Mouse (Mus musculus): ENCODE data around the gene Agap3.
A peak's percentile ranks its signal among the peaks of the same experiment; 100 is the strongest.

Agap3 gene

GRCm38 (mm10) chr5:24433993-24434392 lies 18.0 kb upstream of the Agap3 start:
- DNase-seq: no peak

- no peak for DNase-seq
Observed at GRCm38 (mm10) chr5:24441187-24441586, 10.8 kb upstream of the Agap3 start.

- no peak for DNase-seq
Observed at GRCm38 (mm10) chr5:24442029-24442428, 9.9 kb upstream of the Agap3 start.

GRCm38 (mm10) chr5:24443204-24443603 lies 8.8 kb upstream of the Agap3 start:
- DNase-seq: no peak

DNA sequence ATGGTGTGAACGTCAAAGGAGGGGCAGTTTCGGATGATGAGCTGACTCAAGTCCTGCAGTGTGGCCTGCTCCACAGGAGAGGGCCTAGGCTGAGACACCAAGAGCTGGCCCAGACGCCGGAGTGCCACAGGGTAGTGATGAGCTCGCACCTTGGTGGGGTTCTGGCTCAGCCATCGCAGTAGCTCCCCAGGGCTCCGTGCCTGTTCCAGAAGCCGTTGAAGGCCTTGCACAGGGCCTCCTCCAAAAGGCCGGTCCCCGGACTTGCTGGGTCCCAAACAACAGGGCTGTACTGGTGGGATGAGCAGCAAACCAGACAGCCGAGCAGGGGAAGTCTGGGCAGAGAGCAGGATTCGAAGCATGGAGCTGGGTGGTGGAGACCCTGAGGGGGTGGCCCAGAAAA lies 8.1 kb upstream of the Agap3 start:
- no peak for DNase-seq

DNA sequence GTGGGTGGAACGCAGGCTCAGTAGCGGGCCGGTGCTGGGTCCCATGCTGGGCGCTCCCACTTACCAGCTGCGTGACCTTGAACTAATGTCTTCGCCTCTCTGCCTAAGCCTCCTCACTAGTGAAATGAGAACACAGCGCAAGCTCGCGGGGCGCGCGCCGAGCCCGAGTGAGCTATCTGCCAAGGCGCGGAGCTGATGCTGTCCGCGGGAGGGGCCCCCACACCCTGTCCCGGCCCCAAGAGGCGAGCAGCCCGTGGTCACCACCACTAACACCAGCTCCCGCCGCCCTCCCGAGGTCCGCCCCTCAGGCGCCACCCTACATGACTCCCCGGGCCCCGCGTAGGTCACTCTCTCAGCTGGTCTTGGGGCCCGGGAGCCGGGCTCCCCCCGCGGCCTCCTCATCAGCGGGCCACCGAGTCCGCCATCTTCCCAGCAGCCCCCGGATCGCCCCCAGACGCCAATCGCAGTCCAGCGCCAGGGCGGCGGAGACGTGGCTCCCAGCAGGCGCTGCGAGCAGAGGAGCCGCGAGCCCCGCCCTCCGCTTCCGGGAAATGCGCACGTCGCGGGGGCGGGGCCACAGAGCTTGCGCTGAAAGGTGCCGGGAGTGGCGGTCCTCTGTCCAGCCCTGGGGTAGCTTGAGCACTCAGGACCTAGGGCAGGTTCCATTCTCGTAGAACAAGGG lies 7.1 kb upstream of the Agap3 start, which contains the start of gene Fastk:
Gene Fastk, minus strand, starts transcription at position 542 of the 682 bp plus-strand sequence.
- peak; percentile 96 for DNase-seq

GRCm38 (mm10) chr5:24445428-24446080 lies 6.4 kb upstream of the Agap3 start:
- no peak for DNase-seq

DNA sequence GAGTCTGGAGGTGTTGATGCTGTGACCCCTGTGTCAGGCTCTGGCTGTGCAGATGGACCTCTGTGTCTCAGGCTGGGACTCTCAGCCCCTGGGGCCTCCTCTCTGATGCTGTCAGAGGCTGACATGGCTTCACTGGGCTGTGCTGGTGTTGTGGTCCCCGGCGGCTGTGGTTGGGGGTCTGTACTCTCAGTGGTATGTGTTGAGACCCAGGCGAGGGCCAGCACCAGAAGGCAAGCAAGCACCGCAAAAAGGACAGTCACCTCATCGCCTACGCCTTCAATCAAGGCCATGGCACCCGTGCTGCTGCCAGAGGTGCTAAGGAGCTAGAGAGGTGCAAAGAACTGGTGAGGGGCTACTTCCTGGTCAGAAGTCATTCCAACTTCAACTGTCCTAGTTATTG lies 5.3 kb upstream of the Agap3 start:
- no peak for DNase-seq

DNA sequence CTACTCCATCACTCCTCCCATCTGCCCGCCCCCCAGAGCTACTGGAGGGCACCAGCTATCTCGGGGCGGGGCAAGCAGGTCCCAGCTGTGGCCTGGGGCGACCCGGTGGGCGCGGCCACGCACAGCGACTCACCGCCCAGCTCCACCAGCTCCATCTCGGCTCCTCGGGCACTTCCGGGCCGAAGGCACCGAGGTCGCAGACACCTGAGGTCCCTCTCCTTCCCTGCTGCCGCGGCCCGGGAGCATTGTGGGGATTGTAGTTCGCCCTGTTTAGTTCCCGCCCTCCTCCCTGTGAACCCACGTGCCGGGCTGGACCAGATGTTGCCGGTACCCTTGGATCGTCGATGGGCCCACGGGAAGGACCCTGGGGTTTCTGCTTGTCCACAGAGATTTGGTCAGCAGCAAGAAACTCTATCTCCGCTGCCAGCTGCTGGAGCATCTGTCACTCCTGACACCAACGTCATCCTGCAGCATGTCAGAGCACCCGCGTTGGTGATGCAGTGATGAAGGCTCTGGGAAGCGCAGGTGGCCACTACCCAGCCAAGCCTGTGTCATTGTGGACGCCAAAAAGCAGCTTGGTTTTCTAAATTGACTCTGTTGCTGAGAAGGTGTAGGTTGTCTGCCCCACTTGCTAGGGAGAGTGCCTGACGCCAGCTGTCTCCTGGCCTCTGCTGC lies 4.2 kb upstream of the Agap3 start, which contains the start of gene Tmub1:
Gene Tmub1, minus strand, starts transcription at position 231 of the 675 bp plus-strand sequence.
- DNase-seq: peak; percentile 82

DNA sequence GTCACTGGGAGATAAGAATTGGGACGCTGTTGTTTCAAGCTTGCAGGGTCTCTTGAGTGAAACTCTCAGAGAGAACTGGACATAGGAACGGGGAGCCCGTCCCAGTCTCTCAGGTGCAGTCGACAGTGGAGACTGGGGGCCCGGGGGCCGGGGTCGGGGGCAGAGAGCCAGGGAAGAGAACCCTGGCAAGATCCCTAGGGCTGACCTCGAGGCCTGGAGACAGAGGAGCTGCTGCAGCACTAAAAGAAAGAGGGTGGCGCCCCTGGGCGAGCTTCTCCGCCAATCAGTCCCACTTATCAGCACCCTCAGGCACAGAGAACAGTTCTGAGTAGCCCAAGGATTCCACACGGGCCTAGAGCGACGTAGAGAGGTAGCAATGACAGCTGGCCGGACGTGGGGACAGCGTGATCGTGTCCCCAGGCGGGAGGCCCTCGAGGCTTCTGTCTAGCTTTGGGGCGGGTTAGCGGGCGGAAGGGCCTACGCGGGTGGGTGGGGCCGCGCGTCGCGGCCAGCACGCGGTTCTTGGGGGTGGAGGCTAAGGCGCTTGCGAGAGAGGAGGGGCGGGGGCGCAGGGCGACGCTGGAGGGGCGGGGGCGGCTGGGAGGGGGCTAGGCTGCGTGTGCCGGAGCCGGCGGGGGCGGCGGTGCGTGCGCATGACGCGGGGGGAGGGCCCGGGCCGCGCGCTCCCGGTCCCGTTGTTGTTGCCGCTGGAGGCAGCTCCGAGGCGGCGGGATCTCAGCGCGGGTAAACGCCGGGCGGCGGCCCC lies 530 bp upstream of the Agap3 start:
- DNase-seq: peak; percentile 90

DNA sequence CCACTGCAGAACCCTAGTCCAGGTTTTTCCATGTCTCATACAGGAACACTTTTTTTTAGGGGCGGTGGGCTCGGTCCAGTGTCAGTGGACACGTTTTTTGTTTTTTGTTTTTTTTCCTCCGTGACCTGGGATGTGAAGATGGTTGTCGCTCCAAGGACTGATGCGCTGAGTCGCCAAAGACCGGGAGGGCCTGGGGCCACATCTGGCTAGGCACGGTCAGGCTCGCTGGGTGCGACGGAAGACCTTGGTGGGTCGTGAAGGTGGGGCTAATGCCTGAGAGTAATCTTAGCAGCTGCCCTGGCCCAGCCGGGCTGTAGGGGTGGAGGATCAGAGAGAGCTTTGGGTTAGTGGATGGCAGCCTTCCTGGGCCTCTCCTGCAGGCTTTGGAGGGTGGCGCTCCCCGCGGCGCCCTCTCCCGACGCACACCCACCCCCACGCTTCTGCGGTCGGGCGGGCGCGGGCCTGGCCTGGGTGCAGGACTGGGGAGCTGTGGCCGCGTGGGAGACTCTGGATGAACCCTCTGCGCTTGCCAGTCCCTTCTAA lies 785 bp downstream of the Agap3 start:
- DNase-seq: peak; percentile 21

DNA sequence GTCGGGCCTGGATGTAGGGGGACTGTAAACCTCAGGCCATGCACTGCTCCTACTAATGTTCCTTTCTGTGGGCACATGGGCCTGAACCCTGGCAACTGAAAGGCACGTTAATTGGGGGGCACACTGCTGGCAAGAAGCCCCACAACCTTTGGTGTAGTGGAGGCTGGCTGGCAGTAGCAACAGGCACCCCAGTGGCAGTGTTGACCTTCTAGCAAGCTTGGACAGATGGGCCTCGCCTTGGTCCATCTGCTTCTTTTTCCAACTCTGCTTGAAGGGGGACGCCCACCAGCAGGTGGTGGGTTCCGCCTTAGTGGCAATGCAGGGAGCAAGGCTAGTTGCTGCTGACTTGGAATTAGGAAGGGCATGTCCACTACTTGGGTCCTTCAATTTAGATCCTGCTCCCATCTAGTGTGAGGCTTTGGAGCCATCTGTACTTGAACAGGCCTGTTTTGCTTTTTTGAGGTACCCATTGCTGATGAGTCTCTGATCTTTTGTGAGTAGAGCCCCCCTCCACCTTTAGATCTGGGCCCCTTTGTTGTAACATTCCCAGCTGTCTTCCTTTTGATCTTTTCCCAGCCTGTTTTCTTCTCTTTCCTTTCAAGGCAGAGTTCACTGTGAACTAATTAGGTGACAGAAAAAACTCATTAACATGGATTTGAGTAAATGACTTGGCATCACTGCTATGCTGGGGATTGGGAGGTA lies 1.5 kb downstream of the Agap3 start:
- DNase-seq: no peak

GRCm38 (mm10) chr5:24453985-24454303 lies 2.0 kb downstream of the Agap3 start:
- DNase-seq: no peak

GRCm38 (mm10) chr5:24455076-24455475 lies 3.1 kb downstream of the Agap3 start:
- no peak for DNase-seq

DNA sequence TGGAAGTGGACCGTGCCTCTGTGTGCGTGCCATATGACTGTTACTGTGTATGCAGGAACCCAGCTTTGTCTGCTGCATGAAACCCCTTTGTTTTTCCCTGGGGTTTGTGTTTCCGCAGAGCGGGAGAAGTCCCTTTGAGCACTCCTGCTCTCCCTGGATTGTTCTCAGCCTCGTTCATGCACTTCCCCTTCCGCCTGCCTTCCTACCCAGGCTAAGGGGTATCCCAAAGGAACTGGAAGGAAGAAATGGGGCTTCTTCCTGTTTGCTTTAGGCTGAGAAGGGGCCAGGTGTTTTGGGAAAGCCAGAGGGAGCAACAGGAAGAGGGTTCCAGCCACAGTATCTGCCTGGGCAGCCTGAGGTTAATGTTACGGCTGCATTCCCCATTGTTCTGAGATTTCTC lies 3.6 kb downstream of the Agap3 start:
- DNase-seq: no peak

DNA sequence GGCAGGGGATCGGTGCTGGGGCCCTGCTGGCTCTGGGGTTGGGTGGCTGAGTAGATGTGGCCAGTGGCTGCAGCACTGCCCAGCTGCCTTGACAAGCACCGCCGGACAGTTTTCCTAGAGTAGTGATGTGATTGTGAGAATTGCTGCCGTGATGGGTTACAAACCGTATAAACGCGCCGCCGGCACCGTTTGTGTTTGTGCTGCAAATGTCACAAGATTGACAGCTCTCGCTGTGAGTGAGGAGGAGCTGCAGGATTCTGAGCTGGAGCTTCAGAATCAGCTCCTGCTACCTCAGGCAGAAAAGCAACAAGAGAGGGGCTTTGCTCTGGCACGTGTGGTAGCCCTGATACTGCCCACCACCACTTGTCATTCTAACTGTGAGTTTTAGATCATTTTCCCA lies 14.8 kb downstream of the Agap3 start:
- DNase-seq: no peak

- peak; percentile 89 for DNase-seq
Observed at GRCm38 (mm10) chr5:24470600-24470999, 18.6 kb downstream of the Agap3 start.

DNA sequence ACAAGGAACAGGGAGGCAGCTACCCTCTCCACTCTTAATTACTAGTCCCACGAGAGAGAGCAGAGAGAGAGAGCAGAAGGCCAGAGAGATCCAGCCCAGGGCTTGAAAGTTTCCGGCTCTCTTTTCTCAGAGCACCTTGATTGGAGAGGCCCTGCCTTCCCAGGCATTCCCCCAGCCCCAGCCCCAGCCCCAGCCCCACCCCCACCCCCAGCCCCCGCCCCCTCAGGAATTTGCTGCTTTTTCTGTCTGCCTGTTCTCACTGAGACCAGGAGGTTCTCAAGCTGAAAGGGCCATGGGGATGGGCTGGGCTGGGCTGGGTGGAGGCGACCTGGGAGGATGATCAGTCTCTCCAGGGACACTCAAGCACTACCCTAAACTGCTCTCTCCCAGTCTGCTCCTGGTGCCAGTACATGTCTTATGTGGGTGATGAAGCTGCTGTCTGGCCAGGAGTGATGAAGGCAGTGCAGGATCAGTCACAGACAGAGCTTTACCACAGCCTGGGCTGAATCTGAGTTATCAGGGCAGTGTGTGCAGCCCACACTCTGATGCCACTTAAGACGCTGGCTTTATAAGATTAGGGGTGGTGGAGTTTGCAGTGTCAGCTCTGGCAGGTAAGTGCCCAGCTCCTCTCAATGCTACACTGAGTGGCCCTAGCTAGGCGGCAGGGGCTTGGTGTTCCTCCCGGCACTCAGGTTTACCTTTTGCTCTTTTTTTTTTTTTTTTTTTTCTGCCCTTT lies 21.1 kb downstream of the Agap3 start:
- no peak for DNase-seq

DNA sequence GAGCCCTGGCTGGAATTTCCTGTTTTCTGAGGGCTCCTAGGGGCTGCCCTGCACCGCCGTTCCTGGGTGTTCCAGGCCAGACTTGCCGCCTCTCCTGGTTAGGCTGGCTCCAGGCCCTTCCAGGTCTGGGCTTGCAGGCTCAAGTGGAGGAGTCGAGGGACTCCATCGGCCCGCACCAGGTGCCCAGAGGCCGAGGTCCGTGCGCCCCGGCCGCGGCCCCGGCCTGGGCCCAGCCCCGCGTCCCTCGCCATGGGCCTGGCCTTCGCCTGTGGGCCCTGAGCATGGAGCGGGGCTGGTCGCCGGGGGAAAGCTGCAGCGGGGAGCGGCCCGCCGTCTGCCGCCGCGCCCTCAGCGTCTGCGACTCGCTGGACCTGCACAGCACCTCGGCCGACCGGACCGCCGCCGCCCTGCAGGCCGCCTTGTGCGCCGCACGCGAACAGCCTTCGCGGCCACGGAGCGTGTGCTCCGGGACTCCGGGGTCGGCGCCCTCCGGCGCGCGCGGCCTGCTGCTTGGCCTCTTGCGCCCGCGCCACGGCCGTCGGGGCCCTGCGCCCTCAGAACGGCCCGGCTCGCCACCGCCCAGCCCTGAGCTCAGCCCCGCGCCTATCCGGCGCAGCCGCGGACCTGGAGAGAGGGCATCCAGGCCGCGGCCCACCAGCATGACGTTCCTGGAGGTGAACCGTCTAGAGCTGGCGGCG lies 22.2 kb downstream of the Agap3 start:
- peak; percentile 67 for DNase-seq

DNA sequence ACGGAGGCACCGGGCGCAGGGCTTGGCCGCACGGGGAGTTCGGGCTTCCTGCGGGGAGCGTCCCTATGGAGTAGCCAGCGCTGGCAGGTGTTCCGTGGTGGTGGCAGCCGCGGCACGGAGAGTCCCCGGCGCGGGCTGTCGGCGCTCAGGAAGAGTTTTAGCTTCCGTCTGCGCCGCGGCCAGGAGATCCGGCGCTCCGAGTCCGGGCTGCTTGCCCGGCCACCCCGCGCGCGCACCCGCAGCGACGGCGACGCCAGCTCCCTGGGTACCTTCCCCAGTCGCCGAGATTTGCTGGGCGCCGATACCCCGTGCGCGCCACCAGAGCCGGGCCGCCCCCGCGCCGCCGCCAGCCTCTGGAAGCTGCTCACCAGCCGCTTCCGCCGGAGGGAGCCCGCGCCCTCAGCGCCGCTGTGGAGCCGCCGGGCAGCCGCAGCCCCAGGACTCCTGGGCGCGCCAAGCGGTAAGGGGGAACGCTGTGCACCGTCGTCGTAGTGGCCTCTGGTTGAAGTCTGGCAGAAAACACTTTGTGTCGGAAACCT lies 22.8 kb downstream of the Agap3 start:
- peak; percentile 49 for DNase-seq
